Comparison of ENCODE assay signal across 11 mouse cellular contexts in the genomic region with DNA sequence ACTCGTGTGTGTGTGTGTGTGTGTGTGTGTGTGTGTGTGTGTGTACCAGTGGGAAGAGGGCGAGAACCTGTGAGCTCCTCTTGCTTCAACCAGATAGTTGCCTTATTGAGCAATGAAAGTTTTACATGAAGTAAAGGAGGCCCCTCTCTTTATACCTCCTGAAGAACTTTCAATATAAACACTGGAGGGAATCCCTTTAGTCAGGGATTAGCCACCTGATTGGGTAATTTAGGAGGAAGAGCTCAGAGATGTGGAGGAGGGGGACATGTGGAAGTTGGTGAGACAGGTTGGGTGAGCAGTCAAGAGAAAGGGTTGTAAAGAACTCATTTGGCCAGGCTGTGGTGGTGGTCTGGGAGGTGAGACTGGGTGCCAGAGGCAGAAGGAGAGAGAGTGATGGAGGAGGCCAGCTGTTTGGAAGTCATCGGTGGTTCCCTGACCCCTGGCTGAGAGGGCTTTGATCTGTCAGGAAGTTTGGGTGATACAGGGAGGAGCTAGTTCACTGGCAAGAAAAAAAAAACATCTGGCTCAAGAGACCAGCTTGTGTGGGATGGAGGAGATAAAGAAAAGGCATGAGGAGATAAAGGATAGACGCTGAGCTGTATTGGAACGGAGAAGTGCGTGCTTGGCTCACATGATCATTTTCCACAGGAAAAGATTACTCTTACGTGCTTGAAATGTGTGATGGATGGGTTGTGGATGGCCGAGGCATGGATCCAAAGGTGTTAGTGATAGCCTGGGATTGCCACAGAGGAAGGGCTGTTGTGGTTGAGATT. TPM values are rescaled to one million over a fixed set of nuclear protein-coding genes. Genes with fewer than 3 reads are reported as not detected.
A peak's percentile ranks its signal among the peaks of the same experiment; 100 is the strongest.
DNase-seq lines count a peak whose midpoint lies in the region; ATAC-seq and TF ChIP-seq lines count a peak whose summit lies in the region.
"Had no signal": no experiment of that assay in that cellular context is flagged by ENCODE, and none has a peak within 500 bp of the region (broad histone marks: within the 10 kb centered on the region; RNA-seq: fewer than 3 reads in every experiment).

No protein-coding gene starts in this region.

- H3K4me1 ChIP-seq in lung, adult 2 months (ENCODE audit: control insufficient read depth, insufficient read depth, low read length), result peaks cover 5% of the 10 kb centered on the region
- peaks cover 29 to 42% of the 10 kb centered on the region in 2 experiments for H3K4me1 ChIP-seq in heart, embryonic 14.5 days (ENCODE audit: control insufficient read depth in 2 of 2, insufficient read depth in 2 of 2, low read length in 2 of 2)
- H3K4me1 ChIP-seq in liver, postnatal 0 days (ENCODE audit: insufficient read depth), result 0 out of 2 replicates have a peak, but pooled peaks cover 6% of the 10 kb centered on the region
- H3K4me1 ChIP-seq in stomach, postnatal 0 days (replicated peaks; ENCODE audit: control insufficient read depth, insufficient read depth), result no peaks in the 10 kb centered on the region
- H3K4me1 ChIP-seq in midbrain, embryonic 11.5 days (ENCODE audit: control insufficient read depth, insufficient read depth, low read length), result no peaks in the 10 kb centered on the region
- no peaks in the 10 kb centered on the region for H3K4me1 ChIP-seq in forebrain, embryonic 10.5 days

- peak; percentile 72 for ATAC-seq in heart, embryonic 14.5 days (ENCODE audit: insufficient number of reproducible peaks, insufficient read depth, low FRiP score, low read depth)
- ATAC-seq in liver, postnatal 0 days, result peak; percentile 55
- ATAC-seq in stomach, postnatal 0 days (ENCODE audit: low FRiP score, low TSS enrichment), result peak; percentile 32; the same call in 1 of the 2 replicates
- no peak for ATAC-seq in midbrain, embryonic 11.5 days (ENCODE audit: low FRiP score)
- ATAC-seq: forebrain, embryonic 16.5 days had no signal

- no peaks in the 10 kb centered on the region for H3K9me3 ChIP-seq in heart, embryonic 14.5 days (ENCODE audit: control insufficient read depth, low read length)
- H3K9me3 ChIP-seq in liver, postnatal 0 days (ENCODE audit: low read length), result no peaks in the 10 kb centered on the region
- no peaks in the 10 kb centered on the region for H3K9me3 ChIP-seq in stomach, postnatal 0 days (ENCODE audit: control insufficient read depth, low read length)
- H3K9me3 ChIP-seq in midbrain, embryonic 11.5 days (ENCODE audit: control insufficient read depth, low read length), result no peaks in the 10 kb centered on the region
- no peaks in the 10 kb centered on the region for H3K9me3 ChIP-seq in forebrain, embryonic 10.5 days
- H3K9me3 ChIP-seq: megakaryocyte, embryonic 14.5 days had no signal

- peak; percentile 28 to 30 for DNase-seq in lung, adult 18-20 months
- DNase-seq in lung, adult 2 months, result no peak
- DNase-seq in liver, postnatal 0 days, result no peak
- DNase-seq in stomach, postnatal 0 days (ENCODE audit: low spot score), result no peak
- no peak for DNase-seq in midbrain, embryonic 11.5 days (ENCODE audit: low spot score, missing footprints)
- DNase-seq in adipocyte (ENCODE audit: low spot score), result no peak
- no peak for DNase-seq in forebrain, embryonic 10.5 days (ENCODE audit: extremely low spot score, low spot score)

- H3K27ac ChIP-seq in heart, embryonic 14.5 days (replicated peaks in 1 of 2; ENCODE audit: control insufficient read depth in 1 of 2, insufficient read depth in 1 of 2, low read depth in 2 of 2, low read length in 2 of 2), result peak overlapping the region; percentile 8 to 78
- H3K27ac ChIP-seq in liver, postnatal 0 days (ENCODE audit: low read depth), result no peak overlapping the region
- H3K27ac ChIP-seq in stomach, postnatal 0 days (replicated peaks), result no peak overlapping the region
- H3K27ac ChIP-seq in midbrain, embryonic 11.5 days (ENCODE audit: low read depth, low read length), result no peak overlapping the region
- H3K27ac ChIP-seq in forebrain, embryonic 10.5 days, result no peak overlapping the region
- H3K27ac ChIP-seq: left cerebral cortex, adult 2 months had no signal

- no peak overlapping the region for H3K9ac ChIP-seq in heart, embryonic 14.5 days (ENCODE audit: low read length)
- H3K9ac ChIP-seq in liver, postnatal 0 days (replicated peaks), result no peak overlapping the region
- H3K9ac ChIP-seq in stomach, postnatal 0 days (ENCODE audit: low read length), result no peak overlapping the region
- H3K9ac ChIP-seq in midbrain, embryonic 11.5 days (ENCODE audit: low read length), result no peak overlapping the region

- no peak overlapping the region for H3K4me3 ChIP-seq in lung, adult 2 months (replicated peaks; ENCODE audit: extremely low read depth, low read depth, low read length)
- H3K4me3 ChIP-seq in heart, embryonic 14.5 days (ENCODE audit: control insufficient read depth in 1 of 2, insufficient read depth in 1 of 2, low read depth in 1 of 2, low read length in 2 of 2), result no peak overlapping the region
- H3K4me3 ChIP-seq in liver, postnatal 0 days (ENCODE audit: low read depth, low read length), result no peak overlapping the region
- no peak overlapping the region for H3K4me3 ChIP-seq in stomach, postnatal 0 days (ENCODE audit: low read depth, low read length)
- no peak overlapping the region for H3K4me3 ChIP-seq in midbrain, embryonic 11.5 days (ENCODE audit: low read depth, low read length)
- no peak overlapping the region for H3K4me3 ChIP-seq in forebrain, embryonic 10.5 days
- H3K4me3 ChIP-seq: left cerebral cortex, adult 2 months; megakaryocyte, embryonic 14.5 days had no signal

- 43% methylated on average over 8 of the region's 8 CpGs for WGBS in lung, adult 2 months
- 25% methylated on average over 8 of the region's 8 CpGs for WGBS in heart, embryonic 14.5 days
- WGBS in liver, postnatal 0 days (ENCODE audit: insufficient replicate concordance), result 42% methylated on average over 8 of the region's 8 CpGs
- WGBS in stomach, postnatal 0 days, result 56% methylated on average over 8 of the region's 8 CpGs
- 88% methylated on average over 8 of the region's 8 CpGs for WGBS in midbrain, embryonic 11.5 days
- 84% methylated on average over 8 of the region's 8 CpGs for WGBS in forebrain, embryonic 10.5 days

- peak; percentile 64; the same call in 1 of the 2 replicates for TF ChIP-seq EP300 in liver, postnatal 0 days (IDR thresholded peaks at IDR 0.05; ENCODE audit: low read depth)
- TF ChIP-seq EP300 in stomach, postnatal 0 days (optimal IDR thresholded peaks at IDR 0.05), result no peak

- no peak overlapping the region for H3K4me2 ChIP-seq in heart, embryonic 14.5 days (ENCODE audit: low read length)
- H3K4me2 ChIP-seq in liver, postnatal 0 days (ENCODE audit: low read depth, low read length), result no peak overlapping the region
- H3K4me2 ChIP-seq in stomach, postnatal 0 days (replicated peaks; ENCODE audit: low read depth), result no peak overlapping the region
- H3K4me2 ChIP-seq in midbrain, embryonic 11.5 days, result no peak overlapping the region

- H3K27me3 ChIP-seq in heart, embryonic 14.5 days (ENCODE audit: control insufficient read depth, insufficient read depth, low read length), result no peaks in the 10 kb centered on the region
- H3K27me3 ChIP-seq in liver, postnatal 0 days (ENCODE audit: insufficient read depth, low read length), result no peaks in the 10 kb centered on the region
- H3K27me3 ChIP-seq in stomach, postnatal 0 days (ENCODE audit: control insufficient read depth, insufficient read depth, low read length), result no peaks in the 10 kb centered on the region
- no peaks in the 10 kb centered on the region for H3K27me3 ChIP-seq in midbrain, embryonic 11.5 days (ENCODE audit: control insufficient read depth, insufficient read depth, low read length)
- no peaks in the 10 kb centered on the region for H3K27me3 ChIP-seq in forebrain, embryonic 10.5 days (ENCODE audit: poor library complexity, severe bottlenecking)

- no peak for TF ChIP-seq POLR2A in lung, adult 2 months (IDR thresholded peaks at IDR 0.05; ENCODE audit: borderline replicate concordance, extremely low read depth, low read depth, low read length)

- peaks cover 62% of the 10 kb centered on the region for H3K36me3 ChIP-seq in heart, embryonic 14.5 days (ENCODE audit: control insufficient read depth, insufficient read depth, low read length)
- H3K36me3 ChIP-seq in liver, postnatal 0 days (replicated peaks; ENCODE audit: insufficient read depth, low read length), result no peaks in the 10 kb centered on the region
- H3K36me3 ChIP-seq in stomach, postnatal 0 days (ENCODE audit: control insufficient read depth, insufficient read depth, low read length), result peaks cover 7% of the 10 kb centered on the region; the same call in 1 of the 2 replicates
- H3K36me3 ChIP-seq in midbrain, embryonic 11.5 days (ENCODE audit: control insufficient read depth, insufficient read depth, low read length), result peaks cover 2% of the 10 kb centered on the region; the same call in 1 of the 2 replicates
- H3K36me3 ChIP-seq in forebrain, embryonic 10.5 days (replicated peaks), result peaks cover 44% of the 10 kb centered on the region

- TF ChIP-seq CTCF in lung, adult 2 months (IDR thresholded peaks at IDR 0.05; ENCODE audit: insufficient read depth, low read length), result no peak
- no peak for TF ChIP-seq CTCF in liver, postnatal 0 days (IDR thresholded peaks at IDR 0.05; ENCODE audit: low read depth)
- no peak for TF ChIP-seq CTCF in stomach, postnatal 0 days (IDR thresholded peaks at IDR 0.05; ENCODE audit: low read depth)

RNA-seq across cellular contexts. Expression of a gene that starts 53.3 kb away (rescaled TPM):
- 7.3 and 8.0 TPM in 2 replicates for polyA plus RNA-seq in lung, adult 2 months (2012; rRNA removed)
- polyA plus RNA-seq in heart, embryonic 14.5 days (2014; fragmentation: Nextera tagmentation; extraction: Ambion mirVana), result 25.5 and 28.1 TPM in 2 replicates
- 1.7 and 1.9 TPM in 2 replicates for polyA plus RNA-seq in liver, postnatal 0 days (2015; fragmentation: Nextera tagmentation; extraction: Ambion mirVana)
- polyA plus RNA-seq in stomach, postnatal 0 days (2015; fragmentation: Nextera tagmentation; extraction: Ambion mirVana), result 12.4 and 13.6 TPM in 2 replicates
- polyA plus RNA-seq in midbrain, embryonic 11.5 days (2014; fragmentation: Nextera tagmentation; extraction: Ambion mirVana), result 19.8 and 20.8 TPM in 2 replicates
- polyA plus RNA-seq in forebrain, embryonic 10.5 days (2016; fragmentation: Nextera tagmentation; extraction: Ambion mirVana), result 24.3 and 25.4 TPM in 2 replicates

Comparison
In these comparisons a context has a peak if more than half of its experiments do, and no peak if none do; other contexts are left out.
1. DNase-seq: peak in lung, adult 18-20 months (2 of 2); none in lung, adult 2 months (single experiment), liver, postnatal 0 days (single experiment), stomach, postnatal 0 days (single experiment), midbrain, embryonic 11.5 days (single experiment), adipocyte (single experiment) and forebrain, embryonic 10.5 days (single experiment).
2. H3K27ac ChIP-seq: peak in heart, embryonic 14.5 days (2 of 2); none in liver, postnatal 0 days (single experiment), stomach, postnatal 0 days (single experiment), midbrain, embryonic 11.5 days (single experiment) and forebrain, embryonic 10.5 days (single experiment).